Mouse (Mus musculus): ENCODE data around the gene Larp4. TPM values are rescaled to one million over a fixed set of nuclear protein-coding genes. Genes with fewer than 3 reads are reported as not detected.

Larp4 gene
- polyA plus RNA-seq, 1 experiment from 2014 or later, result 38.2 TPM

DNA sequence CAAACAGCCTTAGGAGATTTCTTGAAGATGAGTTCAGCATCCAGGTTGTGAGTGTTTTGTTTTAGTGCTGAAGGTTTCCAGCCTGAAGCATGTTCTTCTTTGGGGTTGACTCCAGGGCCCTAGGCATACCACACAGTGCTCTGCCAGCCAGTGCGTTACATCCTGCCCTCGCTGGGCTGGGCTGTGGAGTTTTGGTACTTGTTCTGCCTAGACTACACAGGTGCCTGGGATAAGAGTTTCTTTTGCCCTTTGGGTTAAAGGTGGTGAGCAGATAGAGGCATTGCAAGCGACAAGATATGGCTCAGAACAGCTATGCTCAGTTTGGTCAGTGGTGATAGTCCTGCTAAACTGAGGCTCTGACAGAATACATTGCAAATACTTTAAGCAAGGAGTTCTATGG lies 88.3 kb downstream of the Larp4 start:
- Histone ChIP-seq H3K27ac (replicated peaks; ENCODE audit: low read depth, low read length) (no peak overlapping the region), H3K36me3 (ENCODE audit: control insufficient read depth, insufficient read depth, low read length) (no peaks in the 10 kb centered on the region), H3K4me2 (ENCODE audit: low read depth, low read length) (no peak overlapping the region), H3K27me3 (replicated peaks; ENCODE audit: control insufficient read depth, insufficient read depth, low read length) (no peaks in the 10 kb centered on the region), H3K9me3 (ENCODE audit: control insufficient read depth, low read length) (no peaks in the 10 kb centered on the region), H3K4me1 (ENCODE audit: control insufficient read depth, insufficient read depth, low read length) (no peaks in the 10 kb centered on the region), H3K4me3 (ENCODE audit: low read depth, low read length) (no peak overlapping the region), H3K9ac (ENCODE audit: low read depth, low read length) (no peak overlapping the region)
- ATAC-seq (ENCODE audit: low read depth), result no peak
- WGBS, result 86% methylated on average over 3 of the region's 3 CpGs
- no peak for DNase-seq (ENCODE audit: low spot score)

DNA sequence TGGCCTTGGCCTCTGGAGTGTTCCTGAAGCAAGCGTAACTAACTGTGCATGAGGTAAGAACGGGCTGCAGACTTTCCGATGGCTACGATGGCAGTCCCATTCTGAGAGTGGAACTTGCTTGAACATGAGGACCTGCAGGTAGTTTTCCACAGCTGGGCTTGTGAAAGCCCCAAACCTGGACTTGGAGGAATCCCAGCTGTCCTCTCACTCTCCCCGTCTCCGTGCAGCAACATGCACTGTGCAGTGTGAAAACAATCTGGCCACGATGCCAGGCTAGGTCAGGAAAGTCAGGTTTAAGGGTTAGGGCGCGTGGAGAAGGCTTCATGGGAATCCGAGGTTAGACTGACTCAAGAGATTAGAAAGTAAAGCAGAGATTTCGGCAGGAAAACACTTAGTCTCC lies 89.0 kb downstream of the Larp4 start:
- ATAC-seq (ENCODE audit: low read depth), result no peak
- H3K9ac ChIP-seq (ENCODE audit: low read depth, low read length), result no peak overlapping the region
- H3K9me3 ChIP-seq (ENCODE audit: control insufficient read depth, low read length), result no peaks in the 10 kb centered on the region
- 62% methylated on average over 11 of the region's 11 CpGs for whole genome bisulfite sequencing
- no peak overlapping the region for H3K27ac ChIP-seq (replicated peaks; ENCODE audit: low read depth, low read length)
- no peaks in the 10 kb centered on the region for H3K4me1 ChIP-seq (ENCODE audit: control insufficient read depth, insufficient read depth, low read length)
- no peak overlapping the region for H3K4me2 ChIP-seq (ENCODE audit: low read depth, low read length)
- H3K27me3 ChIP-seq (replicated peaks; ENCODE audit: control insufficient read depth, insufficient read depth, low read length), result no peaks in the 10 kb centered on the region
- no peaks in the 10 kb centered on the region for H3K36me3 ChIP-seq (ENCODE audit: control insufficient read depth, insufficient read depth, low read length)
- DNase-seq (ENCODE audit: low spot score), result no peak
- no peak overlapping the region for H3K4me3 ChIP-seq (ENCODE audit: low read depth, low read length)

DNA sequence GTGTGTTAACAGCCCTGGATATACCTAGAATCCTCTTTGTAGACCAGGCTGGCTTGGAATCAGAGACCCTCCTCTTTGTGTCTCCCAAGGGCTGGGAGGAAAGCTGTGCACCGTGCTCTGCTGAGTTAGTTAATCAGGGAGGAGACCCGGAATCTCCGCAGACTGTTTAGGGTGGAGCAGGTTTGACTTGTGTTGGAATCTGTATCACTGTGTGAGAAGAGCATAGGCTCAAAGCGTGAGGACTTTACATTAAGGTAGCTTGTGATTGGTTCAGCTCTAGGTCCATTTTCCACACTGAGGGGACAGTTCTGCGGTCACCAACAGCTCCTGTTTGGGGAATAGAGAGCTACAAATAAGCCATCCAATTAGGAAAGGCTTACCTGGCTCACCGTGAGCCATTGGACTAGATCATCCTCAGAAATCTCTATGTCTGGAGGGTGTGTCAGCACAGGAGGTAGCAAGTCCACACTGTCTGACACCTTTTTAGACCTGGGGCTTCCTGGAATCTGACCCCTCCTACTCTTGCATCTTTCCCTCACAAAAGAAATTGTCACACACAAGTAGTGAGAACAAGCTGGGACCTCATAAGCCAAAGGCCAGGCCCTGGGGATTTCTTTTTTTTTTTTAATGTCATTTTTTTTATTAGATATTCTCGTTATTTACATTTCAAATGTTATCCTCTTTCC lies 89.9 kb downstream of the Larp4 start:
- Histone ChIP-seq H3K27ac (replicated peaks; ENCODE audit: low read depth, low read length) (no peak overlapping the region), H3K27me3 (replicated peaks; ENCODE audit: control insufficient read depth, insufficient read depth, low read length) (no peaks in the 10 kb centered on the region), H3K4me2 (ENCODE audit: low read depth, low read length) (no peak overlapping the region), H3K9ac (ENCODE audit: low read depth, low read length) (no peak overlapping the region), H3K9me3 (ENCODE audit: control insufficient read depth, low read length) (no peaks in the 10 kb centered on the region), H3K4me3 (ENCODE audit: low read depth, low read length) (no peak overlapping the region), H3K4me1 (ENCODE audit: control insufficient read depth, insufficient read depth, low read length) (no peaks in the 10 kb centered on the region), H3K36me3 (ENCODE audit: control insufficient read depth, insufficient read depth, low read length) (no peaks in the 10 kb centered on the region)
- ATAC-seq (ENCODE audit: low read depth), result no peak
- whole genome bisulfite sequencing, result 71% methylated on average over 7 of the region's 7 CpGs
- no peak for DNase-seq (ENCODE audit: low spot score)

DNA sequence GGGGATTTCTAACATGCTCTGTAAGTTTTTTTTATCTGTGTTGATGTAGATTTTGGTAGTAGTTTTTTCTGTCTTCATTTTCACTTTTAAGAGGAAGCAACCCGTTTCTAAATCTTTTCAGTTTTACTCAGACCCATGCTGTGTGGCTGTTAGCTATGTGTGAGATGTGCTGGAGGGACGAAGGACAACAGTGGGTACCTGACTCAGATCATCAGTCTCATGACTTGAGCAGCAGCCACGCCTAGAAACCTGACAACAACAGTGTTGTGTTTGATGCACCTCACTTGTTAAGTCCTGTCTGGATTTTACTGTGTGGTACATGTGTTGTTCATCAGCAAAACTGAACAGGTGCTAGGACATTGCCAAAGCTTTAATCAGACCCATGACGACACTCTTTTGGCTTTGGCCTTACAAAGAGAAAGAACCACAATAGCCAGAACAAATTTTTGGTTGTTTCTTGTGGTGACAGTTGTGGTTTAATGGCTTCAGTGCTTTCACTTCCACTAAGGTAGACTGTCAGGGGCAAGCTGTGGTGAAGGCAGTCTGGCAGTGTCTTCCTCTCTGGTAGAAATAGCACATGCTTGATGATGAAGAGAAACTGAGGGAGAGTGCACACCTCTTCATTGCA lies 90.8 kb downstream of the Larp4 start:
- no peaks in the 10 kb centered on the region for H3K9me3 ChIP-seq (ENCODE audit: control insufficient read depth, low read length)
- no peak overlapping the region for H3K27ac ChIP-seq (replicated peaks; ENCODE audit: low read depth, low read length)
- no peak overlapping the region for H3K9ac ChIP-seq (ENCODE audit: low read depth, low read length)
- H3K4me1 ChIP-seq (ENCODE audit: control insufficient read depth, insufficient read depth, low read length), result no peaks in the 10 kb centered on the region
- no peaks in the 10 kb centered on the region for H3K27me3 ChIP-seq (replicated peaks; ENCODE audit: control insufficient read depth, insufficient read depth, low read length)
- no peak overlapping the region for H3K4me2 ChIP-seq (ENCODE audit: low read depth, low read length)
- ATAC-seq (ENCODE audit: low read depth) (no peak), DNase-seq (ENCODE audit: low spot score) (no peak)
- WGBS, result 77% methylated on average over 4 of the region's 4 CpGs
- H3K36me3 ChIP-seq (ENCODE audit: control insufficient read depth, insufficient read depth, low read length), result no peaks in the 10 kb centered on the region
- no peak overlapping the region for H3K4me3 ChIP-seq (ENCODE audit: low read depth, low read length)

DNA sequence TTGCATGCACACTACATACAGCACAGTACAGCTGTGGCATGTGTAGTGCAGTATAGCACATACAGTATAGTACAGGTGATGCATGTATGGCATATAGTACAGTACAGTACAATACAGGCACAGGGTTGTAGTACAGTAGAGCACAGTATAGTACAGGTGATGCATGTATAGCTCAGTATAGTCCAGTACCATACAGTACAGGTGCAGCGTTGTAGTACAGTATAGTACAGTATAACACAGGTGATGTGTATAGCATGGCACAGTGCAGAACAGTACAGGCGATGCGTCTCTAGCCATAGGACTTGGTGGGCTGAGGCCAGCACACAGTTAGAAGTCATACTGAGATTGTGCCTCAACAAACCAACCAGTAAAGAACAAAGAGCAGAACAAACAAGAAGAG lies 91.5 kb downstream of the Larp4 start:
- no peak overlapping the region for H3K4me2 ChIP-seq (ENCODE audit: low read depth, low read length)
- H3K9me3 ChIP-seq (ENCODE audit: control insufficient read depth, low read length), result no peaks in the 10 kb centered on the region
- no peaks in the 10 kb centered on the region for H3K36me3 ChIP-seq (ENCODE audit: control insufficient read depth, insufficient read depth, low read length)
- no peak for DNase-seq (ENCODE audit: low spot score)
- H3K9ac ChIP-seq (ENCODE audit: low read depth, low read length), result no peak overlapping the region
- no peak overlapping the region for H3K4me3 ChIP-seq (ENCODE audit: low read depth, low read length)
- no peaks in the 10 kb centered on the region for H3K27me3 ChIP-seq (replicated peaks; ENCODE audit: control insufficient read depth, insufficient read depth, low read length)
- ATAC-seq (ENCODE audit: low read depth), result no peak
- 99% methylated on average over 3 of the region's 3 CpGs for WGBS
- H3K27ac ChIP-seq (replicated peaks; ENCODE audit: low read depth, low read length), result no peak overlapping the region
- no peaks in the 10 kb centered on the region for H3K4me1 ChIP-seq (ENCODE audit: control insufficient read depth, insufficient read depth, low read length)

DNA sequence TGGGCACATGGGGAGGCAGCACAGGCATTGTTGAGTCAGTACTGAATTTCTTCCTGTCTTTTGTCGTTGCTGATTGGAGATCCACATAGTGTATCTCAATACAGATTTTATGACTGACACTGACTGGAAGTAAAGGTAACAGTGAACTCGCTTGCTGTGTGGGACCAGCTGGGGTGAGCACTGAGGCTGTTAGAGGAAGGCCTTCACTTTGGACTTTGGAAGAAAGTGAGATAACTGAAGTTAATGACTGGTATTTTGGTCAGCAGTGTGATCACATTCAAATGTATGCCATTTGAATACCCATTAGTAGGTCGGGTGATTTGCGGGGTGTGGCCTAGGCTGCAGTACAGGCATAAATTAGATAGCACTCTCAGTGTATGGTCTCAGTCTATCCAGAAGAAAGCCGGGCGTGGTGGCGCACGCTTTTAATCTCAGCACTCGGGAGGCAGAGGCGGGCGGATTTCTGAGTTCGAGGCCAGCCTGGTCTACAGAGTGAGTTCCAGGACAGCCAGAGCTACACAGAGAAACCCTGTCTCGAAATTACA lies 93.4 kb downstream of the Larp4 start:
- WGBS, result 88% methylated on average over 13 of the region's 13 CpGs
- no peak for ATAC-seq (ENCODE audit: low read depth)
- Histone ChIP-seq H3K4me3 (ENCODE audit: low read depth, low read length) (no peak overlapping the region), H3K9ac (ENCODE audit: low read depth, low read length) (no peak overlapping the region), H3K9me3 (ENCODE audit: control insufficient read depth, low read length) (no peaks in the 10 kb centered on the region), H3K27ac (replicated peaks; ENCODE audit: low read depth, low read length) (no peak overlapping the region), H3K27me3 (replicated peaks; ENCODE audit: control insufficient read depth, insufficient read depth, low read length) (no peaks in the 10 kb centered on the region), H3K36me3 (ENCODE audit: control insufficient read depth, insufficient read depth, low read length) (no peaks in the 10 kb centered on the region), H3K4me1 (ENCODE audit: control insufficient read depth, insufficient read depth, low read length) (no peaks in the 10 kb centered on the region), H3K4me2 (ENCODE audit: low read depth, low read length) (no peak overlapping the region)
- no peak for DNase-seq (ENCODE audit: low spot score)

Other genes with a start within 250 kb of the Larp4 start
- gene Cox14, start 244.4 kb upstream of the Larp4 start, polyA plus RNA-seq (2014; fragmentation: Nextera tagmentation; extraction: Ambion mirVana), result 176 and 180 TPM in 2 replicates
- 70.3 and 81.1 TPM in 2 replicates for gene Cers5, start 197.2 kb upstream of the Larp4 start, polyA plus RNA-seq (2014; fragmentation: Nextera tagmentation; extraction: Ambion mirVana)
- gene Lima1, start 94.6 kb upstream of the Larp4 start, polyA plus RNA-seq (2014; fragmentation: Nextera tagmentation; extraction: Ambion mirVana), result 66.6 and 72.6 TPM in 2 replicates
- gene Fam186a, start 3.0 kb upstream of the Larp4 start, polyA plus RNA-seq (2014; fragmentation: Nextera tagmentation; extraction: Ambion mirVana), result not detected in 2 replicates
- 14.9 and 15.3 TPM in 2 replicates for gene Dip2b, start 68.6 kb downstream of the Larp4 start, polyA plus RNA-seq (2014; fragmentation: Nextera tagmentation; extraction: Ambion mirVana)